Mouse (Mus musculus): ENCODE results near the gene Gm3336.

Gm3336 gene

DNA sequence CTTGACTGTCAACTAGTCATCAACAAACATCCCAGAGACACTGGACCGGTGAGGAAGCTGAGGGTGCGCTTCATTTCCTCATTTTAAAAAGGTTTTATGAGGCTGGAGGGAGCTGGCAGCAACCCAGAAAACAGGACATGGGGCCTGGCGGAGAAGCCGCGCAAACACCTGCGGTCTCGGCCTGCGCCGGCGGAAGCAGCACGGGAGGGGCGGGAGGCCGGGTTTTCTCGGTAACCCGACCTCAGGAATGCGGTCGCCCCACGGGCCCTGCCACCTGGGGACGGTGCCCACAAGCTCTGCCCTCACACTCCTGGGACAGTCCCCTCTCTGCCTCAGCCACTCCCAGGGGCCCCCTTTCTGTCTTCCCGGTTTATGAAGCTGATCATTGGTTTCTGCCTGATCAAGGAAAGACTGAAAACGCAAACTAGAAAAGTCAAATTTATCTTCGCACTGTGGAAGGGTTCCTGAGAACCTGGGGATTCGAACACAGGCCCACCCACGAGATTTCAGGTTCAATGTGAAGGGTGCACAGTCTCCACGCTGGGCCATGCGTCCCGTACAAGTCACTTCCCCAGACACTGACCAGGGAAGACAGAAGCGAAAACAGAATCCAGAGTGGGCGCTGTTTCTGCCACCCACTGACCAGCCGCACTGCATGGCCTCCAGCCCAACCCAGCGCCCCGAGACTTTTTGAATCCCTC is 22.9 kb upstream of the Gm3336 start:
- DNase-seq (ENCODE audit: extremely low spot score): no peak

DNA sequence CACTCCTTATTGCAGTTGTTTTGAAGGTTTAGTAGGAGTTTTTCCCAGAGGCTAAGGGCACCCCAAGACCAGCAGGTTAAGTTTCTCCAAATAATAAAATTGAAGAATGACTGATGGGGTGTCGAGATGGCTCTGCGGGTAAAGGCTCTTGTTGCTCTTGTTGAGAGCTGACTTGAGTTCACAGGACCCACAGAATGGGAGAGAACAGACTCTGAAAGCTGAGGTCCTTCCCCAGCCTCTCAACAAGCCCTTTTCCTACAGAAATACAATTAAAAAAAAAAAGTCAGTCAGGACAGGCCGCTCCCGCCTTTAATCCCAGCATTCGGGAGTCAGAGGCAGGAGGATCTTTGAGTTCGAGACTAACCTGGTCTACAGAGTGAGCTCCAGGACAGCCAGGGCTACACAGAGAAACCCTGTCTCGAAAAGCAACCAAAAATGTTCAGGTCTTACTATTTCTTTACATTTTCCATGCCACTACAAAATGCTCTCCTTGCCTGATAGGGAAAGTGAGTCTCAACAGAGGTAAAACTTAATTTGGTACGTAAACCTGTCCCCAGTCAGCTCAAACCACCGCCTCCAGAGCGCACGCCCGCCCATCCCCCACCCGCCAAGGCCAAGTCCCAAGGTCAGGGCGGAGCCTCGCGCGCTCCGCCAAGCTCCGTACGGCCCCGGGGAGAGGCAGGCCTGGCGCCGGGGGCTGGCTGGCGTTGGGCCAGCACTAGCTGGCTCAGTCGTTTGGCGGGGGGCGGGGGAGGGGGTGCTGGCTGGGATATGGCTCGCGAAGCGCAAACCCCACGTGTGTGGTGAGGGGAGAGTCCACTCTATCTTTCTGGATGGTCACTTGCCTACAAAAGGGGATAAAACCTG is 22.1 kb upstream of the Gm3336 start:
- peak; percentile 64 for DNase-seq (ENCODE audit: extremely low spot score)

- DNase-seq (ENCODE audit: extremely low spot score): no peak
Measured at GRCm38 (mm10) chr8:70696946-70697345, 21.4 kb upstream of the Gm3336 start.

GRCm38 (mm10) chr8:70697366-70698250 is 20.7 kb upstream of the Gm3336 start:
- DNase-seq (ENCODE audit: extremely low spot score): no peak

DNA sequence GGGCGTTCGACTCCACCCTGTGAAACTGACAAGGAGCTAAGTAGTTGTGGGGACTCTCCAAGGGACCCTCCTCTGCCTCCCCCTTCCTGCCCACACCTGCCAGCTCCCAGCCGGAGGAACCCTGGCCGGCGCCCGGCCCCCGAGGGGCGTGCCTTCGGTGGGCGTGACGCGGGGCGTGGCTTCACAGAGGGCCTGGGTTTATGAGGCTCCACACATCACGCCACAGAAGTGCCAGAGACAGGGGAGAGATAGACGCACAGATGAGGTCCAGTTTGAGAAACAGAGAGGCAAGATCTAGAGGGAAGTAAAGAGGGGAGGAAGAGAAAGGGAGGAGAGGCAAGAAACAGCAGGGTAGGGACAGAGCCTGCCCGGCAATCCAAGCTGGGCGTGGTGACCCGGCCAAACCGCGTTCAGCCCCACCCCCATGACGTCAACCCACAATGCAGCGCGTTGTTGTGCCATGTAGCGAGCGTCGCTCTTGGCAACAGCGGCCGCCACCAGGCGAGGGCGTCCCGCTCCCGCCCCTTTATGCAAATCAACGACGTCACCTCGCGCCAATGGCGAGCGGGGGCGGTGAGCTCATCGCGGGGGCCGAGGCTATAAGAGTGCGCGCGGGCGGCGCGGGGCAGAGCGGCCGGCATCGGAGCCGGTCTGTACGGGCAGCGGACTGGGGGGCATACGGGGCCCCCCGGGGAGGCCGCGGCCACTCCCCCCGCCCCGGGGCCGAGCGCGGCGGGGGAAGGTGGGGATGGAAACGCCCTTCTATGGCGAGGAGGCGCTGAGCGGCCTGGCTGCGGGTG is 19.8 kb upstream of the Gm3336 start, which contains the start of gene Jund:
Gene Jund (plus strand): TSS at position 640 of the 800 bp plus-strand sequence.
- peak; percentile 99 for DNase-seq (ENCODE audit: extremely low spot score)

DNA sequence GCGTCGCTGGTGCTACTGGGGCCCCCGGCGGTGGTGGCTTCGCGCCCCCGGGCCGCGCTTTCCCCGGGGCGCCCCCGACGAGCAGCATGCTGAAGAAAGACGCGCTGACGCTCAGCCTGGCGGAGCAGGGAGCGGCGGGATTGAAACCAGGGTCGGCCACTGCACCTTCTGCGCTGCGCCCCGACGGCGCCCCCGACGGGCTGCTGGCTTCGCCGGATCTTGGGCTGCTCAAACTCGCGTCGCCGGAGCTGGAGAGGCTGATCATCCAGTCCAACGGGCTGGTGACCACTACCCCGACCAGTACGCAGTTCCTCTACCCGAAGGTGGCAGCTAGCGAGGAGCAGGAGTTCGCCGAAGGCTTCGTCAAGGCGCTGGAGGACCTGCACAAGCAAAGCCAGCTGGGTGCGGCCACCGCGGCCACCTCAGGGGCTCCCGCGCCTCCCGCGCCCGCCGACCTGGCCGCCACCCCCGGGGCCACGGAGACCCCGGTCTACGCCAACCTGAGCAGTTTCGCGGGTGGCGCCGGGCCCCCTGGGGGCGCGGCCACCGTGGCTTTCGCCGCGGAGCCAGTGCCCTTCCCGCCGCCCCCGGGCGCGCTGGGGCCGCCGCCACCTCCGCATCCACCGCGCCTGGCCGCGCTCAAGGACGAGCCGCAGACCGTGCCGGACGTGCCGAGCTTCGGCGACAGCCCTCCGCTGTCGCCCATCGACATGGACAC is 19.1 kb upstream of the Gm3336 start:
- peak; percentile 73 for DNase-seq (ENCODE audit: extremely low spot score)

DNA sequence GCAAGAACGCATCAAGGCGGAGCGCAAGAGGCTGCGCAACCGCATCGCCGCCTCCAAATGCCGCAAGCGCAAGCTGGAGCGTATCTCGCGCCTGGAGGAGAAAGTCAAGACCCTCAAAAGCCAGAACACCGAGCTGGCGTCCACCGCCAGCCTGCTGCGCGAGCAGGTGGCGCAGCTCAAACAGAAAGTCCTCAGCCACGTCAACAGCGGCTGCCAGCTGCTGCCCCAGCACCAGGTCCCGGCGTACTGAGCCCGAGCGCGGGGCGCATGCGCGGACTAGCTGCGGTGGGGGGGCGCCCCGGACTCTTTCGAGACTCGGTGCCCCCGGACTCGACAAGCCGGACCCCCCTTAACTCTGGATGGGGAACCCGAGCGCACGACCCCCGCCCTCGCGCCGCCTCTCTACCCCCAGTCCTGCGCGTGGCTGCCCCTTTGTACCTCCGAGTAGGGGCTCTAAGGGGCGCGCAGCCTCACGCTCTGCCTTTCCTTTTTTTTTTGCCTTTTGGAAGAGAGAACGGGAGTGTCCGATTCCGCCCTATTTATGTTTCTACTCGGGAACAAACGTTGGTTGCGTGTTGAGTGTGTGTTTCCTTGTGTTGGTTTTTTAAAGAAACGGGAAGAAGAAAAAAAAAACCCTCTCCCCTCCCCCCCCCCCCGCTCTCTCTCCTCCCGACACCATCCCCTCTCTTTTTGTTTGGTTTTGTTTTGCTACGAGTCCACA is 18.3 kb upstream of the Gm3336 start:
- peak; percentile 88 for DNase-seq (ENCODE audit: extremely low spot score)

GRCm38 (mm10) chr8:70700555-70700922 is 17.8 kb upstream of the Gm3336 start:
- peak; percentile 96 for DNase-seq (ENCODE audit: extremely low spot score)

- no peak for DNase-seq (ENCODE audit: extremely low spot score)
Measured at GRCm38 (mm10) chr8:70701048-70701981, 17.0 kb upstream of the Gm3336 start.

GRCm38 (mm10) chr8:70701982-70702841 is 16.1 kb upstream of the Gm3336 start:
- DNase-seq (ENCODE audit: extremely low spot score): no peak

GRCm38 (mm10) chr8:70702842-70703182 is 15.5 kb upstream of the Gm3336 start:
- DNase-seq (ENCODE audit: extremely low spot score): no peak

DNA sequence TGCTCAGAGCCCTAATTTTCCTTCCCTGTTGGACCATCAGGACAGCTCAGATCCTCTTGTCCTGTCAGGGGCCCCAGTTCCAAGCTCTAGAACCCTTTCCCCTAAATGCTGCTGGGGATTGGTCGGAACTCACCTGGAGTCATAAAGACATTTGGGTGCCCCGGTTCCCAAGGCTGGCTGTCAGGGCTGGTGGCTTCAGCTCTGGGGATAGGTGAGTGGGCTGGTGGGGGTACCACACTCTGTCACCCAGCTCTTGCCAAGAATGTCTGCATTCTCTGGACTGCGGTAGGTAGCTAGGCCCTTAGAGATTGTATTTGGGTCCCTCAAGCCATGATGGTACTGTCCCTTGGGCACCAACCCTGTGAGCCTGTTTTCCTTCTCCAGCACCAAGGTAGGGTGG is 15.1 kb upstream of the Gm3336 start, which contains the start of gene Iqcn:
Gene Iqcn (plus strand): TSS at position 171 of the 400 bp plus-strand sequence.
- DNase-seq (ENCODE audit: extremely low spot score): no peak

- DNase-seq (ENCODE audit: extremely low spot score): no peak
Measured at GRCm38 (mm10) chr8:70708281-70708680, 10.1 kb upstream of the Gm3336 start.

DNA sequence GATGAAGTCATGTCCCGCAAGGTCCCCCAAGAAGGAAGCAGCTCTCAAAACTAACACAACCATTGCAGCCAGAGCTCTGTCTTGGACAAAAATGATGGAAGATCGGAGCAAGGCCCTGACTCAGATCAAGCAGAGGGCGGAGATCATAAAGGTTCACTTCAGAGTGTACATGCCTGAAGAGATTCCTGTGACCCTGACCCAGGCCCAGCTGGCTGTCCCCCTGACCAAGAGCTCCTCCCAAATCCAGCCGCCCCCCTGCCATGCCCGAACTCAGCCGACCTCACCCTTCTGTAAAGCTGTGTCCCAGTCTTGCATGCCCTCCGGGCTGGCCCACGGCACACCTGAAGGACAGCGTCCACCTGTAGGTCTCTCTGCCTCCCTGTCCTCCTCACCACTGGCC is 8.5 kb upstream of the Gm3336 start:
- DNase-seq (ENCODE audit: extremely low spot score): no peak

DNA sequence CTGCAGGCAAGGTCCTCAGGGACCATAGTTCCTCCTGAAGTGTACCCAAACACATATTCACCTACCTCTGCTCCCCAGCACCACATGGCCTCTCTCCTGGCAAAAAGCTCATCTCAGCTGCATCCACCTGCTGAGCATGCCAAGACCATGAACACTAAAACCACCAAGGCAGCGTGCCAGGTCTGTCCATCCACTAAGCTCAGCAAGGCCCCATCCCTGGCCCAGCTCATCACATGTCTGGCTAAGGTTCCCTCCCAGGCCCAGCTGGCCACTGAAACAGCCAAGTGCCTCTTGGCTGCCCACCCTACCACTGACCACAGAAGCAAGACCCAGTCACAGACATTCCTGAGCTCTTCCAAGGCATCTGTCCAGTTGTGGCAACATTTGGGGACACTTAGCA is 8.0 kb upstream of the Gm3336 start:
- no peak for DNase-seq (ENCODE audit: extremely low spot score)

GRCm38 (mm10) chr8:70711041-70711440 is 7.3 kb upstream of the Gm3336 start:
- no peak for DNase-seq (ENCODE audit: extremely low spot score)

DNA sequence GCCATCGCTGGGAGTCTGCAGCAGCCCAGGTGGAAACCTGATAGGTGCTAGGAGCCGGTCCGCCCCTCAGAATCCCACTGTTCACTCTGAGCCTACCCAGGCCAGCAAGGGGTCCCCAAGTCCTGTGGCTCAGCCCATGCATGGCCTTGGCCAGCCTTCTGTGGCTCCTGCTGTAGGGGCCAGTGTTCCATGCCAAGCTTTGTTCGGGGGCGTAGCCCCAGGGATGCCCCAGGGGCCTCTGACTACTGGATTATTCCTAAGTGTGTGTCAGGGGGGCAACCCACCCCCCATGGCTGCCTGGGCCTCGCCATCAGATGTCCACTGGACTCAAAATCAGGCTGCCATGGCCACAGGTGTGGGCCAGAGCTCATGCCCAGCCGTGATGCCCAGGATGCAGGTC is 4.4 kb upstream of the Gm3336 start:
- no peak for DNase-seq (ENCODE audit: extremely low spot score)

DNA sequence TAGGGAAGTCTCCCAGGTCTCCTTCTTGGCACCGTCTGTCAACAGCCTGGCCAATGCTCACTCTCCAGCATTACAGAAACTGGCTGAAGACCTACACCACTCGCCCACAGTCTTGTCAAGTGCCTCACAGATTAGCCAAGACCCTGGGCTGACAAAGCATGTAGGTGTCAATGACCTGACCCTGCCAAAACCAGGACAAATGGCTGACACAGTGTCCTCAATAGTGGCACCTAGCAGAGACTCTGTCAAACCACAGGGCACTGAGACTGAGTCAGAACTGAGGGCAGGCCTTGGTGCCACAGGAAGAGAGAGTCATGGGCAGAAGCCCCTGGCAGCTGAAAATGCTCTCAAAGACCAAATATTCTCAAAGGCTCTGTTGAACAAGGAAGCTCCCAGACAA is 3.3 kb upstream of the Gm3336 start:
- no peak for DNase-seq (ENCODE audit: extremely low spot score)
